Mouse (Mus musculus) forebrain, embryonic 16.5 days (tissue): ENCODE data around the gene Zbtb5. TPM values are rescaled to one million over a fixed set of nuclear protein-coding genes. Genes with fewer than 3 reads are reported as not detected.

Source experiments
- ATAC-seq: fragments of 200-750 bp; cut with Nextera tagmentation; 2 replicates; pipeline ENCODE4 v1.8.0; 2017; ENCODE audit warnings: mild to moderate bottlenecking, moderate library complexity
- H3K27ac ChIP-seq: fragments of 300-500 bp; sonication (generic); 2 replicates; pipeline ENCODE4 v1.5.1; 2014; ENCODE audit warnings: low read length, control low read depth
- H3K27me3 ChIP-seq: fragments of 300-500 bp; sonication (generic); replicated peaks from 2 replicates; pipeline ENCODE4 v1.6.1; 2014; ENCODE audit warnings: low read length; ENCODE audit not compliant: control insufficient read depth, insufficient read depth
- H3K36me3 ChIP-seq: fragments of 300-500 bp; sonication (generic); 2 replicates; pipeline ENCODE4 v1.6.1; 2014; ENCODE audit not compliant: control insufficient read depth, insufficient read depth
- H3K4me1 ChIP-seq: fragments of 300-500 bp; sonication (generic); replicated peaks from 2 replicates; pipeline ENCODE4 v1.6.1; 2014; ENCODE audit warnings: low read length; ENCODE audit not compliant: control insufficient read depth, insufficient read depth
- H3K4me2 ChIP-seq: fragments of 300-500 bp; sonication (generic); 2 replicates; pipeline ENCODE4 v1.6.1; 2014; ENCODE audit warnings: mild to moderate bottlenecking, low read length, control low read depth
- H3K4me3 ChIP-seq: fragments of 300-500 bp; sonication (generic); replicated peaks from 2 replicates; pipeline ENCODE4 v1.5.1; 2014; ENCODE audit warnings: mild to moderate bottlenecking, low read length, control low read depth
- H3K9ac ChIP-seq: fragments of 300-500 bp; sonication (generic); replicated peaks from 2 replicates; pipeline ENCODE4 v1.6.1; 2014; ENCODE audit warnings: low read depth, low read length, control low read depth
- H3K9me3 ChIP-seq: fragments of 300-500 bp; sonication (generic); 2 replicates; pipeline ENCODE4 v1.6.1; 2016; ENCODE audit warnings: low read length; ENCODE audit not compliant: control insufficient read depth
- WGBS: fragments of 180-500 bp; shearing (Covaris S2); extraction: QIAGEN DNeasy Blood & Tissue Kit; methylation state at CpG from one replicate; pipeline ENCODE4 v1.1.7; 2014; 5-methylcytosine and 5-hydroxymethylcytosine counted together
- polyA plus RNA-seq: library from polyadenylated mRNA; unstranded; fragments of >200 nt; fragmentation: Nextera tagmentation; extraction: Ambion mirVana; gene quantifications from 2 replicates; pipeline ENCODE4 v1.2.1, GENCODE M21; 2015

The Zbtb5 gene
- polyA plus RNA-seq, 1 experiment from 2014 or later = 47.3 TPM

- Histone ChIP-seq H3K27ac (no peak overlapping the region), H3K4me2 (peak overlapping the region; percentile 67), H3K4me1 (peaks cover 23% of the 10 kb centered on the region), H3K9me3 (no peaks in the 10 kb centered on the region), H3K36me3 (no peaks in the 10 kb centered on the region), H3K4me3 (peak overlapping the region; percentile 57), H3K27me3 (no peaks in the 10 kb centered on the region), H3K9ac (no peak overlapping the region)
- no peak for ATAC-seq
- 2% methylated on average over 2 of the region's 2 CpGs for WGBS
Observed at GRCm38 (mm10) chr4:45013537-45013936, 1.3 kb upstream of the Zbtb5 start.

GRCm38 (mm10) chr4:45013031-45013431 lies 819 bp upstream of the Zbtb5 start:
- Histone ChIP-seq H3K36me3 (no peaks in the 10 kb centered on the region), H3K4me2 (peak overlapping the region; percentile 67), H3K9ac (peak overlapping the region; percentile 53), H3K27me3 (no peaks in the 10 kb centered on the region), H3K27ac (peak overlapping the region; percentile 61), H3K9me3 (no peaks in the 10 kb centered on the region), H3K4me1 (peaks cover 23% of the 10 kb centered on the region), H3K4me3 (peak overlapping the region; percentile 57)
- WGBS = 2% methylated on average over 13 of the region's 13 CpGs
- no peak for ATAC-seq

- ATAC-seq = peak; percentile 67
- Histone ChIP-seq H3K9me3 (no peaks in the 10 kb centered on the region), H3K4me2 (peak overlapping the region; percentile 70), H3K36me3 (no peaks in the 10 kb centered on the region), H3K9ac (peak overlapping the region; percentile 83), H3K27me3 (no peaks in the 10 kb centered on the region), H3K4me3 (peak overlapping the region; percentile 90), H3K27ac (peak overlapping the region; percentile 96), H3K4me1 (peaks cover 23% of the 10 kb centered on the region)
- WGBS = under 1% methylated on average over 31 of the region's 31 CpGs
Observed at GRCm38 (mm10) chr4:45011581-45012104, 569 bp downstream of the Zbtb5 start.

GRCm38 (mm10) chr4:45010806-45011415 lies 1.3 kb downstream of the Zbtb5 start:
- ATAC-seq = no peak
- Histone ChIP-seq H3K27ac (no peak overlapping the region), H3K9ac (peak overlapping the region; percentile 83), H3K36me3 (no peaks in the 10 kb centered on the region), H3K27me3 (no peaks in the 10 kb centered on the region), H3K4me3 (peak overlapping the region; percentile 90), H3K4me2 (peak overlapping the region; percentile 70), H3K9me3 (no peaks in the 10 kb centered on the region), H3K4me1 (peaks cover 23% of the 10 kb centered on the region)
- 6% methylated on average over 11 of the region's 11 CpGs for WGBS

DNA sequence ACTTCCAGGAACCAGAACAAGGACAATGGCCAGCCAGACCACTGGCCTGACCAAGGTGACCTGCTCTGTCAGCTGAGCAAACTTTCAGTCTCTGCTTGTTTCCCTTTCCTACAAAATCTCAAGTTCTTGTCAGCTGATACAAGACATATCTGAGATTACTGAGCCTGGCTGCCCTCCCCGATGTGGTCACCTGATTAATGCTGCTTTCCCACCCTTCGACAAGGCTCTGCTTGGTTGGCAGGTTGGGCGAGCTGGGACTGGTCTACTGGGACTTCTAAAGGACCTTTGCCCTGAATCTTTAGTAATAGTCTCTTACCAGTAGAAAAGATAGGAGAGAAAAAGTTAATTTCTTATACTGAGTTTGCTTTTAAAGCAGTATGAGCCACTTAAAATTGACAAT lies 6.8 kb downstream of the Zbtb5 start:
- Histone ChIP-seq H3K9me3 (no peaks in the 10 kb centered on the region), H3K4me3 (no peak overlapping the region), H3K36me3 (no peaks in the 10 kb centered on the region), H3K4me2 (no peak overlapping the region), H3K27me3 (no peaks in the 10 kb centered on the region), H3K4me1 (peaks cover 10% of the 10 kb centered on the region), H3K27ac (no peak overlapping the region), H3K9ac (no peak overlapping the region)
- WGBS = 90% methylated on average over 3 of the region's 3 CpGs
- no peak for ATAC-seq

DNA sequence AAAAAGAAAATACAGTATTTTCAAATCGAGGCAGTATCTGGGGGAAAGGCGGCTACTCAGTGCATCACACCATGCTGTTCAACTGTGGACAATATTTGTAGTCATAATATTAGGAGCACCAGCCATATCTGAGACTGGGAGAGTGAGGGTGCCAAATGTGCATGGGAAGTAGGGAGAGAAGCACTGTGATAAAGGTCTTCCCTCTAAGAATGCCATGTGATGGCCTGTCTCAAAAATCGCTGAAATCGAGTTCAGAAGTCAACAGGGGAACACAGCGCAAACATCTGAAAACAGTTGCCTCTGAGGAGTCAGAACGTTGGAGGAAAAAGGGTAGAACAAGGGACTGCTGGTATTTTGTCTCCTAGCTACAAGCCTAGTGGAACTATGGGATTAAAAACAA lies 12.2 kb downstream of the Zbtb5 start:
- no peak overlapping the region for H3K9ac ChIP-seq
- H3K4me3 ChIP-seq = no peak overlapping the region
- ATAC-seq = no peak
- WGBS = 91% methylated on average over 6 of the region's 6 CpGs
- H3K36me3 ChIP-seq = peaks cover under 1% of the 10 kb centered on the region; the same call in 1 of the 2 replicates
- H3K4me2 ChIP-seq = no peak overlapping the region
- no peaks in the 10 kb centered on the region for H3K9me3 ChIP-seq
- H3K27ac ChIP-seq = no peak overlapping the region
- no peaks in the 10 kb centered on the region for H3K4me1 ChIP-seq
- H3K27me3 ChIP-seq = no peaks in the 10 kb centered on the region

DNA sequence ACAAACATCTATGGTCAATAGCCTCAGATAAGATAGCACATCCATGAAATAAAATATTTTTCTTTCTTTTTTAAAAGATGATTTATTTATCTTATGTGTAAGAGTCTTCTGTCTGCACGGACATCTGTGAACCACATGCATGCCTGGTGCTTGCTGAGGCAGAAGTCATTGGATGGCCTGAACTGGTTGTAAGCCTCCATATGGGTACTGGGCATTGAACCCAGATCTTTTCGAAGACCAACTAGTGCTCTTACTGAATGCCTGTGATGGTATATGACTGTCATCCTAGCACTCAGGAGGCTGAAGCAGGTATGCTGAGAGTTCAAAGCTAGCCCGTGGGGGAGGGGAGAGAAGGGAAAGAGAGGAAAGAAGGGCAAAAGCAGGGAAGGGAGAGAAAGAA lies 14.1 kb downstream of the Zbtb5 start:
- H3K27ac ChIP-seq = no peak overlapping the region

GRCm38 (mm10) chr4:44994776-44995175 lies 17.4 kb downstream of the Zbtb5 start:
- Histone ChIP-seq H3K9ac (no peak overlapping the region), H3K4me2 (no peak overlapping the region), H3K27ac (no peak overlapping the region), H3K4me3 (no peak overlapping the region), H3K4me1 (no peaks in the 10 kb centered on the region), H3K27me3 (no peaks in the 10 kb centered on the region), H3K9me3 (no peaks in the 10 kb centered on the region), H3K36me3 (peaks cover 10% of the 10 kb centered on the region)
- no peak for ATAC-seq
- WGBS = 86% methylated on average over 18 of the region's 18 CpGs

More for the DNA sequence above, 14.1 kb downstream of the Zbtb5 start:
- Histone ChIP-seq H3K36me3 (peaks cover 7% of the 10 kb centered on the region), H3K4me1 (no peaks in the 10 kb centered on the region), H3K4me3 (no peak overlapping the region), H3K4me2 (no peak overlapping the region), H3K9me3 (no peaks in the 10 kb centered on the region), H3K9ac (no peak overlapping the region), H3K27me3 (no peaks in the 10 kb centered on the region)
- 79% methylated on average over 3 of the region's 3 CpGs for WGBS
- no peak for ATAC-seq

GRCm38 (mm10) chr4:44993847-44994246 lies 18.4 kb downstream of the Zbtb5 start:
- Histone ChIP-seq H3K4me2 (no peak overlapping the region), H3K27me3 (no peaks in the 10 kb centered on the region), H3K4me1 (no peaks in the 10 kb centered on the region), H3K36me3 (peaks cover 10% of the 10 kb centered on the region), H3K27ac (no peak overlapping the region), H3K9me3 (no peaks in the 10 kb centered on the region), H3K4me3 (no peak overlapping the region), H3K9ac (no peak overlapping the region)
- 94% methylated on average over 9 of the region's 9 CpGs for WGBS
- ATAC-seq = no peak
